Mouse (Mus musculus): ENCODE measurements around the gene Lysmd2. TPM values are rescaled to one million over a fixed set of nuclear protein-coding genes. Genes with fewer than 3 reads are reported as not detected.
"Not testable (repeated sequence)": the region's sequence is repeated elsewhere in the genome, so short reads cannot be mapped to it uniquely, and the experiment has no call there.

The Lysmd2 gene
- total RNA-seq, 2 experiments from 2014 or later, result 5.3 to 5.8 TPM

GRCm38 (mm10) chr9:75621428-75621827 is 4.1 kb upstream of the Lysmd2 start:
- intact Hi-C loops (cut with DNase I), result no loop called here

DNA sequence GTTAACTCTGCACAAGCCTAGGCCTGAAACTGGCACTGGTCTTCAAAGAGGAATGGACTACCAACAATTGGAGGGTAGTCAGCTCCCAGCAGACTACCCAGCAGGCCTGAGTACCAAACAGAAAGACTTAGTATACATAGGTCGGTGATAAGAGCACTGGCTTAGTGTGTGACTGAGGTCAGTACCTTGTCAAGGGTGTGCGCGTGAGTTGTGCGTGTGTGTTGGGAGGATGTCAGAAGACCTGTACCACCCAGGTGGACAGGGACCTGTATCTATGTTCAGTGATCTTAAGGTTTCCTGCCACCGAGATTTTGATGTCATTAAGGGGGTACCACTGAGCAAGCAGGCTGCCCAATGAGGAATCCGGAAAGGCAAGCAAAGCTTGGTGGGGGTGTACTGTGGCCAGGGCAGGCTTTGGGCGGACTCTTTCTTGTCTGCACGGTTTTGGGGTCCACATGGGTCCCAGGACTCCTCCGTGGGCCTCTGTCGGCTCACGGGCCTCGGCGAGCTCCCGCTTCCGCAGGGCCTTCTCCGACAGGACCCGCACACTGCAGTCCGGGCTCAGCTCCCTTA is 472 bp upstream of the Lysmd2 start:
- intact Hi-C loops (cut with DNase I), result no loop called here
- DNase-seq, result no peak

More at GRCm38 (mm10) chr9:75621428-75621827, 4.1 kb upstream of the Lysmd2 start:
- DNase-seq, result no peak

DNA sequence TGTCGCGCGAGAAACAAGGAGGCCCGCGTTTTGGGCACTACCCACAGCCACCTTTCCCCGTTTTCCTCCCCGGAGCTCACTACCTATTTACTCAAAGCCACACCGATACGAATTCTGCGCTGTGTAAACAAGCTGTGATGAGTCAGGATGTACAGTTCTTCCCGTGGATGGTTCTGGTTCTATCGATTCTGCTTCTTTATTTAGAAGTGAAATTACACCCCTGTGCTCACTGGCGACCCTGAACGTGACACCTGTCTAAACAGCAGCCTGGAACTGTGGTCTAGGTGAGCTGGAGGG is 715 bp downstream of the Lysmd2 start:
- intact Hi-C loops (cut with DNase I), result no loop called here

GRCm38 (mm10) chr9:75630823-75631454 is 5.4 kb downstream of the Lysmd2 start:
- intact Hi-C loops (cut with DNase I), result no loop called here
- DNase-seq, result no peak

More for the DNA sequence above, 715 bp downstream of the Lysmd2 start:
- DNase-seq, result no peak

DNA sequence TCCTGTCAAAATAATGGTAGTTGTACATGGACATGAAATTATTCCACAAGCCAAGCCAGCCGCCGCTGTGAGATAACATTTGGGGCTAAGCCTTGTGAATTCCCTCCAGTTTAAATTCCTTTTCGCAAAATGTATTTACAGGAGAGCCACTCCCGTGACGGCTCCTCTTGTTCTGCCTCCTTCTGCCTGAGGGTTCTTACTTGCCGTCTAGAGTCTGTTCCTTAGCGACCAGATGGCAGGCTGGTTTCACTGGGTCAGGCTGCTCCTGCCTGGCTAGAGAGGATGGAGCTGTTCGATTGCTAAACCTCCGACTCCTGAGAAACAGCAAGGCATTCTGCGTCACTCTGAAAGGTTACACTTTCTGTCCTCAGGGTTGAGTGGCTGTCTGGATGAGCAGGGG is 6.6 kb downstream of the Lysmd2 start:
- DNase-seq, result no peak
- intact Hi-C loops (cut with DNase I), result no loop called here

DNA sequence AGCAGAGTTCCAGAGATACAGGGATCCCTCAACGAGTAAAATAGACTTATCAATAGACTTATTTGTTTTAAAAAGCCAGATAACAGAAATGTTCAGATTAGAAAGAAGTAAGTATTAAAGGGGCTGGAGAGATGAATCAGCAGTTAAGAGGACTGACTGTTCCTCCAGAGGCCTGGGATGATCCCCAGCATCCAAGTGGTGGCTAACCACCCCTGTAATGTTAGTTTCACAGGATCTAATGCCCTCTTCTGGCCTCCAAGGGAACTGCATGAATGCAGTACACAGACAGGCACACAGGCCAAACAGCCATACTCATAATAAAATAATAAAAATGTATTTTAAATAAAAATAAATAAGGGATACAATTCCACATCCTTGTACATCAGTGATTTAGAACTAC is 7.4 kb downstream of the Lysmd2 start:
- DNase-seq, result no peak
- intact Hi-C loops (cut with DNase I), result no loop called here

- intact Hi-C loops (cut with DNase I), result no loop called here
- DNase-seq, result no peak
Observed at GRCm38 (mm10) chr9:75633603-75634002, 8.1 kb downstream of the Lysmd2 start.

- DNase-seq, result no peak
Observed at GRCm38 (mm10) chr9:75634226-75634625, 8.7 kb downstream of the Lysmd2 start.

GRCm38 (mm10) chr9:75645405-75645804 is 19.9 kb downstream of the Lysmd2 start:
- intact Hi-C loops (cut with DNase I), result no loop called here
- DNase-seq, result no peak

More at GRCm38 (mm10) chr9:75634226-75634625, 8.7 kb downstream of the Lysmd2 start:
- intact Hi-C loops (cut with DNase I), result no loop called here

GRCm38 (mm10) chr9:75653981-75654911 is 28.7 kb downstream of the Lysmd2 start:
- peak; percentile 21 to 54 for DNase-seq
- intact Hi-C loops (cut with DNase I), result no loop called here

DNA sequence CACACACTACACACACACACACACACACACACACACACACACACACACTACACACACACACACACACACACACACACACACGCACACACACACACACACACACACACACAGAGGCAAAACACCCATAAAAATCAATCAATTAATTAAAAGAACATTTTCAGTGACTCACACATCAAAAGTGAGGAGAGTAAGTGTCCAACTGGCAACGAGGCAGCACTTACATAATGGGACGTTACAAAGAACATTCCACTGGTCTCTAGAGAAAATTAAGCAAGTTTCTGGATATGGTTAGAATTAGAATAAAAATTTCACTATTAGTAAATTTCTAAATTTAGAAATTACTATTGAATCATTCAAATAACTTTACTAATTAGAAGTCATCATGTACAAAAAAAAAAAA is 30.9 kb downstream of the Lysmd2 start:
- intact Hi-C loops (cut with DNase I), result not testable (repeated sequence)
- peak in 1 of 2 experiments; percentile 55 for DNase-seq

DNA sequence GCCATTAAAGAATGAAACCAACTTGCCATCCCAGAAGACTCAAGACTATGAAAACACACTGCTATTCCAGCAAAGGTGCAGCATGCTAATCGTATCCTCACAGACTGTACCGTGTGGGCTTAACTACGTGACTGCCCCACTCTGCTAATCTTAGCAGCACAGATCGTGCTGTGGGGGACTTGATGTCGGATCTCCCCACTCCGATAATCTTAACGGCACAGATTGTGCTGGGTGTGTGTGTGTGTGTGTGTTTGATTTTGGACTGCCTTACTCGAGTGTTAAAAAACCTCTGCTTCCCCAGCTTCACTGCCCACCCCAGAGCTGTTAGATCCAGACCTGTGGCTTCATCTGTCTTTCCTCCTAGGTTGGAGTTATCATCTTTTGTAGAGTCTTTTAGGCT is 35.4 kb downstream of the Lysmd2 start:
- intact Hi-C loops (cut with DNase I), result no loop called here
- DNase-seq, result no peak

DNA sequence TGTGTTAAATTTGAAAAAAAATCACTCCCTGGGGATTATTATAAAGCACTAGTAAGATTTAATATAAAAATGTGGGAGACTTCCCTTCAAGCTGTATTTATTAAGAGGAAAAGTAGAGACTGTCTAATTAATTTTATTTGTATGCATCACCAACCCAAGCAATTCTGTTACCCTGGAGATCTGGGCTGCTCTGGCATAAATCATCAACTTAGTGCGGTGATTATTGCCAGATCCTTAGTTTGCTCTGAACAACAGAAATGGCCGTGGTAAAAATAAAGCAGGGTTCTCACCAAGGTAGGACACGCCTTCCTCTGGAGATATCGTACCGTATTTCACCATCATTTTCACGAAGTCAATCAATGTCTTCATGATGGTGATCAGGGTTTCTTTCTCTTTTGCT is 39.8 kb downstream of the Lysmd2 start:
- intact Hi-C loops (cut with DNase I), result no loop called here
- DNase-seq, result no peak

DNA sequence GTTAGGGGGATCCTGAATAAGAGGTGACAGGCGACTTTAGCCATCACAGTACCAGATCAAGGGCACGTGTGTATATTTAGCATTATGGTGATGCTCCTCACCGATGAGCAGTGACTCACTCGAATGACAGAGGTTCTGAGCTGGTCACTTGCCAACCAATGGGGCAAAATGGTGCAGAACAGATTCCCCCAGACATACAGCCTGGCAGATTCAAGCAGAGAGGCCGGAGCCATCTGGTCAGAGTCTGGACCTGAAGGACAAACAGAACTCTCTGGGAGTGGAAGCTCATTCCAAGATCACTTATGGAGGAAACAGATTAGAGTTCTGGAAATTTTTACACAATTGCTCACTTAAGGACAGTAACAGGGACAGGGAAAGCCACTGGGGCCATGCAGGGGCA is 41.1 kb downstream of the Lysmd2 start:
- DNase-seq, result no peak
- intact Hi-C loops (cut with DNase I), result no loop called here

- intact Hi-C loops (cut with DNase I), result no loop called here
- DNase-seq, result no peak
Observed at GRCm38 (mm10) chr9:75672769-75673168, 47.2 kb downstream of the Lysmd2 start.

- intact Hi-C loops (cut with DNase I), result no loop called here
- DNase-seq, result no peak
Observed at GRCm38 (mm10) chr9:75676226-75676625, 50.7 kb downstream of the Lysmd2 start.

DNA sequence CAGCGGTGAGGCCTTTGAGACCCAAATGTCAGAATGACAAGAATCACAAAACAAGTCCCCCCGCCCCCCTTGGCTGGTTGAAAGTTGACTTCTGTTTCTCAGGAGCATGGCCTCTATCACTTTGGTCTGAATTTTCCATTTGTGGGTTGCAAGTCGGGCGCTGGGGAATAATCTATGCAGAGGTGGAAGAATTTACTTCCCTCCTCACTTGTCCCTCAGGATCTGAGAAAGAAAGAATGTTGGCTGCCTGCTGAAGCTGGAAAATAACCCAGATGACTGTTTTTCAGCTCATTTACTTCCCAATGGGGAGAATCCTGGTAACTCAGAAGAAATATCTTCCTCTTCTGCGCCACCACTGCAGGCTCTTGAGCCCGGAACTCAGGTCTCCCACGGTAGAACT is 52.8 kb downstream of the Lysmd2 start:
- peak; percentile 17 to 32 for DNase-seq
- intact Hi-C loops (cut with DNase I), result no loop called here

- intact Hi-C loops (cut with DNase I), result no loop called here
- no peak for DNase-seq
Observed at GRCm38 (mm10) chr9:75679629-75680028, 54.1 kb downstream of the Lysmd2 start.

DNA sequence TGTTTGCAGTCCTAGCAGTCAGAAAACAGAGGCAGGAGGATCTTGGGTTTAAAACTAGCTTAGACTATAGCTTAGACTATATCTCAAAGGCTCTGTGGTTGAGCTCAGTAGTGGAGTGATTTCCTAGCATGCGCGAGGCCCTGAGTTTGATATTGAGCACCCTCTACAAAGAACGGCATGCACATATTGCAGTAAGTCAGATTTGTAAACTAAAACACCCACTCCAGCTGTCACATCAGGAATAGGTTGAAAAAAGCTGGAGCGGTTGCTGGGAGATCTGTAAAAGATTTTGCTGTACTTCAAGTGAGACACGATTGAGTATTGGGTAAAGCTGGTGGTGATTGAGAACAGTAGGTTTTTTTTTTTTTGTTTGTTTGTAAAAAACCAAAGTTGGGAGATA is 55.1 kb downstream of the Lysmd2 start:
- intact Hi-C loops (cut with DNase I), result no loop called here
- no peak for DNase-seq

GRCm38 (mm10) chr9:75683426-75684191 is 58.1 kb downstream of the Lysmd2 start, which contains the start of gene Scg3:
Gene Scg3 (minus strand): TSS chr9:75684056.
- DNase-seq, result peak; percentile 39 to 51
- intact Hi-C loops (cut with DNase I), result no loop called here

DNA sequence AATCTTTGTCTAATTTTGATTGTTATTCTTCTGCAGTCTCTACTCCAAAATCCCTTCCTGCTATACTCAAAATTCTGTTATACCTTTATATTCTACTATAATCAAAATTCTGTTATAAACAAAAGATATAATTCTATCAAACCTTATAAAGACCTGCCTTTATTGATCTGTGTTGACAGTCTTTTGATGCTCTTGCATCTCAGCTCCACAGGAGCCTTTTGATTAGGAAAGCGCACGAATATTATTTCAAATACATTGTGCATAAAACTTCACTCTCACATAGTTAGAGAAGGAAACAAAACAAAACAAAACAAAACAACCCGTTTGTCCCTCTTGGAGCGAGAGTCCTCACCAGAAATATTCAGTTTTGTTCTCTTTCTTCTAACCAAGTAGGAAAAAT is 58.8 kb downstream of the Lysmd2 start:
- intact Hi-C loops (cut with DNase I), result no loop called here
- DNase-seq, result no peak

Data from gastrocnemius, postnatal 36 days (tissue).